In the genomic region with DNA sequence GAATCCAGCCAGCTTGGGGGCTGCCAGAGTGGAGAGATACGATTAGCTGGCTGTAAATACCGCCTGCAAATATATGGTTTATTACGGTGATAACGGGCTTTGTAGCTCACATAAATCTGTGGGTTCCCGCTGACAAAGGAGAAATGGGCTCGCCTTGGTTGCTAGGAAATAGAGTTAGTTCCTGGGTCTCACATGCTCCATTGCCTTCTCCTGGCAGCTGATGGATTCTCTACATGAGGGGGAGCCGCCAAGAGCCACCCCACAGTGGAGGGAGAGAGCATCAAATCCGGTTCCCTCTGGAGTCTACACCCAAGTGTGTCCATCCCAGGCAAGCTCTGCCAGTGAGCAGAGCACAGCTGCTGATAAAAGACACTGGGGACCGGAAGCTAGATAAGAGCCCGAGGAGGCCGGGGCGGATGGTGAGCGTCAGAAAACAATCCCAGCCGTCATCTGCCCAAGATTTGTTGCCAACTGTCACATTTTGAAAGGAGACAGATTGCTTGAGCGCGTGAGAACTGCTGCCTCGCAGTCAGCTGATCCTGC, we compare ENCODE assay signal across 8 mouse cellular contexts.
A peak's percentile ranks its signal among the peaks of the same experiment; 100 is the strongest.
DNase-seq lines count a peak whose midpoint lies in the region; ATAC-seq and TF ChIP-seq lines count a peak whose summit lies in the region.

No protein-coding gene starts in this region.

- no peaks in the 10 kb centered on the region for H3K79me2 ChIP-seq in liver, adult 2 months (ENCODE audit: control insufficient read depth, insufficient read depth, low read length)

- no peak overlapping the region for H3K9ac ChIP-seq in embryonic facial prominence, embryonic 12.5 days
- no peak overlapping the region for H3K9ac ChIP-seq in heart, postnatal 0 days (replicated peaks; ENCODE audit: low read depth, low read length)
- H3K9ac ChIP-seq in kidney, postnatal 0 days (ENCODE audit: low read depth, low read length) = no peak overlapping the region
- no peak overlapping the region for H3K9ac ChIP-seq in liver, adult 2 months (ENCODE audit: low read depth, low read length)

- no peak overlapping the region for H3K27ac ChIP-seq in embryonic facial prominence, embryonic 12.5 days
- no peak overlapping the region for H3K27ac ChIP-seq in heart, postnatal 0 days (ENCODE audit: low read depth)
- H3K27ac ChIP-seq in kidney, postnatal 0 days = peak overlapping the region; percentile 50; the same call in 1 of the 2 replicates
- H3K27ac ChIP-seq in liver, adult 2 months (replicated peaks; ENCODE audit: insufficient read depth, low read depth, low read length) = no peak overlapping the region

- DNase-seq in adrenal gland, postnatal 14 days = peak; percentile 47
- peak; percentile 79 for DNase-seq in heart, postnatal 0 days (ENCODE audit: low spot score)
- peak; percentile 89 for DNase-seq in kidney, postnatal 0 days (ENCODE audit: low spot score)
- peak; percentile 43 for DNase-seq in liver, adult 2 months (ENCODE audit: extremely low read depth, low read depth, low spot score)
- DNase-seq in neural tube, embryonic 10.5 days (ENCODE audit: extremely low spot score, low spot score) = peak; percentile 42
- peak; percentile 55 for DNase-seq in thymus, postnatal 4 days
- DNase-seq in cerebellum, adult 11 months = no peak

- peaks cover 15% of the 10 kb centered on the region; the same call in 1 of the 2 replicates for H3K4me1 ChIP-seq in embryonic facial prominence, embryonic 12.5 days
- H3K4me1 ChIP-seq in heart, postnatal 0 days (ENCODE audit: control insufficient read depth, insufficient read depth) = peaks cover 27% of the 10 kb centered on the region
- H3K4me1 ChIP-seq in kidney, postnatal 0 days (replicated peaks; ENCODE audit: insufficient read depth, low read length) = peaks cover 17% of the 10 kb centered on the region
- H3K4me1 ChIP-seq in liver, adult 2 months (ENCODE audit: control insufficient read depth, insufficient read depth, low read length) = no peaks in the 10 kb centered on the region

- H3K27me3 ChIP-seq in embryonic facial prominence, embryonic 12.5 days = no peaks in the 10 kb centered on the region
- H3K27me3 ChIP-seq in heart, postnatal 0 days (ENCODE audit: control insufficient read depth, insufficient read depth, low read length) = 0 out of 2 replicates have a peak, but pooled peaks cover 12% of the 10 kb centered on the region
- H3K27me3 ChIP-seq in kidney, postnatal 0 days (ENCODE audit: insufficient read depth, low read length) = 0 out of 2 replicates have a peak, but pooled peaks cover 5% of the 10 kb centered on the region
- no peaks in the 10 kb centered on the region for H3K27me3 ChIP-seq in liver, adult 2 months (ENCODE audit: control insufficient read depth, insufficient read depth, low read length)

- no peaks in the 10 kb centered on the region for H3K36me3 ChIP-seq in embryonic facial prominence, embryonic 12.5 days
- no peaks in the 10 kb centered on the region for H3K36me3 ChIP-seq in heart, postnatal 0 days (replicated peaks; ENCODE audit: control insufficient read depth, insufficient read depth, low read length)
- H3K36me3 ChIP-seq in kidney, postnatal 0 days (ENCODE audit: insufficient read depth, low read length) = no peaks in the 10 kb centered on the region
- H3K36me3 ChIP-seq in liver, adult 2 months (ENCODE audit: control insufficient read depth, insufficient read depth, low read length) = no peaks in the 10 kb centered on the region

- H3K9me3 ChIP-seq in embryonic facial prominence, embryonic 12.5 days = no peaks in the 10 kb centered on the region
- no peaks in the 10 kb centered on the region for H3K9me3 ChIP-seq in heart, postnatal 0 days (replicated peaks; ENCODE audit: control insufficient read depth, low read length)
- H3K9me3 ChIP-seq in kidney, postnatal 0 days (replicated peaks; ENCODE audit: low read length) = no peaks in the 10 kb centered on the region

- no peak overlapping the region for H3K4me2 ChIP-seq in embryonic facial prominence, embryonic 12.5 days (replicated peaks)
- peak overlapping the region; percentile 42 for H3K4me2 ChIP-seq in heart, postnatal 0 days (ENCODE audit: low read depth, low read length)
- peak overlapping the region; percentile 39 for H3K4me2 ChIP-seq in kidney, postnatal 0 days (ENCODE audit: low read length)

- no peak for TF ChIP-seq POLR2A in liver, adult 2 months (IDR thresholded peaks at IDR 0.05; ENCODE audit: extremely low read depth, insufficient read depth, low read length)

- WGBS in embryonic facial prominence, embryonic 12.5 days = 52% methylated on average over 17 of the region's 17 CpGs
- WGBS in heart, postnatal 0 days = 8% methylated on average over 17 of the region's 17 CpGs
- WGBS in kidney, postnatal 0 days = 3% methylated on average over 17 of the region's 17 CpGs
- 48% methylated on average over 17 of the region's 17 CpGs for WGBS in liver, adult 2 months

- H3K4me3 ChIP-seq in embryonic facial prominence, embryonic 12.5 days = no peak overlapping the region
- H3K4me3 ChIP-seq in heart, postnatal 0 days (ENCODE audit: low read depth, low read length) = peak overlapping the region; percentile 3; the same call in 1 of the 2 replicates
- H3K4me3 ChIP-seq in kidney, postnatal 0 days (replicated peaks; ENCODE audit: low read depth, low read length) = 0 out of 2 replicates have a peak overlapping the region, but pooled peaks have one; percentile 3
- no peak overlapping the region for H3K4me3 ChIP-seq in liver, adult 2 months (ENCODE audit: insufficient read depth, low read depth, low read length)

- 0 out of 2 replicates have a peak, but pooled peaks have one; percentile 65 for ATAC-seq in embryonic facial prominence, embryonic 12.5 days (ENCODE audit: insufficient number of reproducible peaks, insufficient read depth, low FRiP score, low TSS enrichment)
- peak; percentile 87 for ATAC-seq in heart, postnatal 0 days (ENCODE audit: insufficient read depth, low read depth)
- peak; percentile 60; the same call in 1 of the 2 replicates for ATAC-seq in kidney, postnatal 0 days (replicated peaks; ENCODE audit: low FRiP score, low read depth)

- peak; percentile 97 for TF ChIP-seq EP300 in heart, postnatal 0 days (IDR thresholded peaks at IDR 0.05; ENCODE audit: low read depth)

- TF ChIP-seq CTCF in heart, postnatal 0 days (IDR thresholded peaks at IDR 0.05; ENCODE audit: low read depth) = no peak
- no peak for TF ChIP-seq CTCF in kidney, postnatal 0 days (IDR thresholded peaks at IDR 0.05; ENCODE audit: low read depth)
- TF ChIP-seq CTCF in liver, adult 2 months (IDR thresholded peaks at IDR 0.05; ENCODE audit: low read depth, low read length) = no peak

Comparison
In these comparisons a context has a peak if more than half of its experiments do, and no peak if none do; other contexts are left out.
1. H3K4me3 ChIP-seq: peak in heart, postnatal 0 days (single experiment) and kidney, postnatal 0 days (single experiment); none in embryonic facial prominence, embryonic 12.5 days (single experiment) and liver, adult 2 months (single experiment).
2. Peak in every context shown above with its lines, with median percentiles within 50 percentile points of each other: ATAC-seq.